In the genomic region with DNA sequence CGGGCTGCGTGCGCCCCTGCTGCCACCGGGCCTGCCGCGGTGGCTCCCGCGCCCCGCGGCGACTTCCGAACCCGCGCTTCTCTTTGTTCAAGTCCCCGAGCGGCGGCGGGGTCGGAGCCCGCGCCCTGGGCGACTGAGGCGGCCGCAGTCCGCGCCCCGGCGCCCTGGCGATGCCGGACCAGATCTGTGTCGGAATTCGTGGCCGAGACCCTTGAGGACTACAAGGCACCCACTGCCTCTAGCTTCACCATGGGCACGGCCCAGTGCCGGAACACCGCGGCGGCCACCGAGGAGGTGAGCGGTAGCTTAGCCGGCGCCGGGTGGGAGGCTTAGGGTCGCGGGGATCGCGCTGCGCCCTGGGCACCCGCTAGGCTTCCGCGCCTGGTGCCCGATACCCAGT, we compare ENCODE assay signal across 8 mouse cellular contexts. TPM values are rescaled to one million over a fixed set of nuclear protein-coding genes. Genes with fewer than 3 reads are reported as not detected.
DNase-seq lines count a peak whose midpoint lies in the region; ATAC-seq lines count a peak whose summit lies in the region.
"Not testable (repeated sequence)": the region's sequence is repeated elsewhere in the genome, so short reads cannot be mapped to it uniquely, and the experiment has no call there.

No protein-coding gene starts in this region.

- H3K27me3 ChIP-seq in embryonic facial prominence, embryonic 15.5 days; heart, embryonic 11.5 days (ENCODE audit: control insufficient read depth, insufficient read depth, low read length); intestine, embryonic 15.5 days (replicated peaks); midbrain, embryonic 13.5 days: not testable (repeated sequence)

- not testable (repeated sequence) for H3K9me3 ChIP-seq in embryonic facial prominence, embryonic 15.5 days (replicated peaks); heart, embryonic 11.5 days (replicated peaks; ENCODE audit: control insufficient read depth, low read length); intestine, embryonic 15.5 days; midbrain, embryonic 13.5 days

- not testable (repeated sequence) for ATAC-seq in embryonic facial prominence, embryonic 15.5 days (ENCODE audit: insufficient number of reproducible peaks, low FRiP score, low TSS enrichment, low read depth); heart, embryonic 11.5 days (replicated peaks; ENCODE audit: insufficient number of reproducible peaks, low FRiP score, low TSS enrichment); intestine, embryonic 15.5 days; midbrain, embryonic 13.5 days

- H3K9ac ChIP-seq in embryonic facial prominence, embryonic 15.5 days: not testable (repeated sequence)
- 0 out of 2 replicates have a peak overlapping the region, but pooled peaks have one; percentile 43 for H3K9ac ChIP-seq in heart, embryonic 11.5 days (ENCODE audit: low read depth, low read length)
- peak overlapping the region; percentile 49 for H3K9ac ChIP-seq in intestine, embryonic 15.5 days
- H3K9ac ChIP-seq in midbrain, embryonic 13.5 days (replicated peaks): peak overlapping the region; percentile 74

- H3K27ac ChIP-seq in embryonic facial prominence, embryonic 15.5 days (replicated peaks); heart, embryonic 11.5 days (ENCODE audit: low read depth, low read length); intestine, embryonic 15.5 days: not testable (repeated sequence)
- H3K27ac ChIP-seq in midbrain, embryonic 13.5 days: peak overlapping the region; percentile 44; the same call in 1 of the 2 replicates

- peak overlapping the region; percentile 53 for H3K4me3 ChIP-seq in embryonic facial prominence, embryonic 15.5 days (replicated peaks)
- H3K4me3 ChIP-seq in heart, embryonic 11.5 days (ENCODE audit: low read depth, low read length): peak overlapping the region; percentile 47
- H3K4me3 ChIP-seq in intestine, embryonic 15.5 days (replicated peaks): peak overlapping the region; percentile 50
- H3K4me3 ChIP-seq in midbrain, embryonic 13.5 days (replicated peaks): peak overlapping the region; percentile 53

- WGBS in embryonic facial prominence, embryonic 15.5 days: under 1% methylated on average over 47 of the region's 52 CpGs
- 0% methylated on average over 30 of the region's 52 CpGs for WGBS in heart, embryonic 11.5 days (ENCODE audit: insufficient replicate concordance)
- WGBS in intestine, embryonic 15.5 days: under 1% methylated on average over 51 of the region's 52 CpGs
- 0% methylated on average over 33 of the region's 52 CpGs for WGBS in midbrain, embryonic 13.5 days

- DNase-seq in adrenal gland, postnatal 36 days: peak; percentile 3 to 5
- DNase-seq in liver: peak; percentile 2
- DNase-seq in right cerebral cortex, adult 18-20 months: peak; percentile 1
- peak; percentile 49 for DNase-seq in thymus, postnatal 4 days

- H3K36me3 ChIP-seq in embryonic facial prominence, embryonic 15.5 days; heart, embryonic 11.5 days (ENCODE audit: control insufficient read depth, insufficient read depth, low read length); intestine, embryonic 15.5 days; midbrain, embryonic 13.5 days: not testable (repeated sequence)

- H3K4me2 ChIP-seq in embryonic facial prominence, embryonic 15.5 days (replicated peaks): peak overlapping the region; percentile 45
- peak overlapping the region; percentile 45 for H3K4me2 ChIP-seq in heart, embryonic 11.5 days
- peak overlapping the region; percentile 52 for H3K4me2 ChIP-seq in intestine, embryonic 15.5 days (replicated peaks)
- H3K4me2 ChIP-seq in midbrain, embryonic 13.5 days (replicated peaks): peak overlapping the region; percentile 48

- H3K4me1 ChIP-seq in embryonic facial prominence, embryonic 15.5 days; heart, embryonic 11.5 days (ENCODE audit: control insufficient read depth, insufficient read depth, low read length); intestine, embryonic 15.5 days (replicated peaks); midbrain, embryonic 13.5 days (replicated peaks): not testable (repeated sequence)

RNA-seq across cellular contexts. Expression of a gene that starts 0.3 kb away (rescaled TPM):
- 10 to 100 TPM; 15.6 to 19.3 TPM for total RNA-seq in adrenal gland, postnatal 36 days (2021)
- 6.6 and 7.6 TPM in 2 replicates for polyA plus RNA-seq in embryonic facial prominence, embryonic 15.5 days (2015; fragmentation: Nextera tagmentation; extraction: Ambion mirVana)
- polyA plus RNA-seq in heart, embryonic 11.5 days (2014; fragmentation: Nextera tagmentation; extraction: Ambion mirVana): 8.3 and 11.0 TPM in 2 replicates
- 5.9 and 6.9 TPM in 2 replicates for polyA plus RNA-seq in intestine, embryonic 15.5 days (2015; fragmentation: Nextera tagmentation; extraction: Ambion mirVana)
- 12.5 and 14.1 TPM in 2 replicates for polyA plus RNA-seq in midbrain, embryonic 13.5 days (2015; fragmentation: Nextera tagmentation; extraction: Ambion mirVana)
